Mouse (Mus musculus): ENCODE results near the gene Svs6. TPM values are rescaled to one million over a fixed set of nuclear protein-coding genes. Genes with fewer than 3 reads are reported as not detected.
A peak's percentile ranks its signal among the peaks of the same experiment; 100 is the strongest.
"Not testable (repeated sequence)": the region's sequence is repeated elsewhere in the genome, so short reads cannot be mapped to it uniquely, and the experiment has no call there.

The Svs6 gene
- total RNA-seq (2021), result not detected

GRCm38 (mm10) chr2:164316451-164316850, at the start of gene Svs6:
TSS of gene Svs6 (plus strand) at chr2:164316751.
- intact Hi-C loops (cut with DNase I); DNase-seq (ENCODE audit: low spot score in 2 of 2): not testable (repeated sequence)

GRCm38 (mm10) chr2:164278359-164278758, 38.2 kb upstream of the Svs6 start, which contains the start of gene Svs4:
TSS of gene Svs4 (minus strand) at chr2:164278459.
- intact Hi-C loops (cut with DNase I), result no loop called here
- DNase-seq (ENCODE audit: low spot score in 2 of 2), result no peak

GRCm38 (mm10) chr2:164288968-164289367, 27.6 kb upstream of the Svs6 start, which contains the start of gene Svs3a:
TSS of gene Svs3a (plus strand) at chr2:164289268.
- DNase-seq (ENCODE audit: low spot score in 2 of 2), result not testable (repeated sequence)

GRCm38 (mm10) chr2:164312599-164312998, 4.0 kb upstream of the Svs6 start:
- DNase-seq (ENCODE audit: low spot score in 2 of 2), result peak in 1 of 2 experiments; percentile 6
- intact Hi-C loops (cut with DNase I), result no loop called here

More at GRCm38 (mm10) chr2:164288968-164289367, 27.6 kb upstream of the Svs6 start, which contains the start of gene Svs3a:
- intact Hi-C loops (cut with DNase I), result not testable (repeated sequence)

GRCm38 (mm10) chr2:164315460-164315859, 1.1 kb upstream of the Svs6 start:
- intact Hi-C loops (cut with DNase I); DNase-seq (ENCODE audit: low spot score in 2 of 2): not testable (repeated sequence)

GRCm38 (mm10) chr2:164320983-164321382, 4.4 kb downstream of the Svs6 start:
- intact Hi-C loops (cut with DNase I), result no loop called here
- no peak for DNase-seq (ENCODE audit: low spot score in 2 of 2)

- DNase-seq (ENCODE audit: low spot score in 2 of 2); intact Hi-C loops (cut with DNase I): not testable (repeated sequence)
Measured at GRCm38 (mm10) chr2:164332440-164332839, 15.9 kb downstream of the Svs6 start, which contains the start of gene Svs5. TSS of gene Svs5 (plus strand) at chr2:164332740.

- intact Hi-C loops (cut with DNase I), result loop anchor here (10.0 kb wide), 1 partner anchor 209 kb away; no protein-coding TSS in a partner anchor
Measured at GRCm38 (mm10) chr2:164343732-164344131, 27.2 kb downstream of the Svs6 start.

GRCm38 (mm10) chr2:164347697-164348096, 31.1 kb downstream of the Svs6 start:
- intact Hi-C loops (cut with DNase I), result loop anchor here (10.0 kb wide), 1 partner anchor 213 kb away; no protein-coding TSS in a partner anchor
- DNase-seq (ENCODE audit: low spot score in 2 of 2), result not testable (repeated sequence)

More at GRCm38 (mm10) chr2:164343732-164344131, 27.2 kb downstream of the Svs6 start:
- not testable (repeated sequence) for DNase-seq (ENCODE audit: low spot score in 2 of 2)

- intact Hi-C loops (cut with DNase I), result loop anchor here (10.0 kb wide), 1 partner anchor 214 kb away; no protein-coding TSS in a partner anchor
- no peak for DNase-seq (ENCODE audit: low spot score in 2 of 2)
Measured at GRCm38 (mm10) chr2:164348980-164349379, 32.4 kb downstream of the Svs6 start.

- intact Hi-C loops (cut with DNase I), result no loop called here
Measured at GRCm38 (mm10) chr2:164352697-164353096, 36.1 kb downstream of the Svs6 start.

GRCm38 (mm10) chr2:164353356-164353755, 36.8 kb downstream of the Svs6 start:
- DNase-seq (ENCODE audit: low spot score in 2 of 2), result no peak
- intact Hi-C loops (cut with DNase I), result no loop called here

More at GRCm38 (mm10) chr2:164352697-164353096, 36.1 kb downstream of the Svs6 start:
- no peak for DNase-seq (ENCODE audit: low spot score in 2 of 2)

GRCm38 (mm10) chr2:164356177-164356967, 39.8 kb downstream of the Svs6 start:
- no peak for DNase-seq (ENCODE audit: low spot score in 2 of 2)
- intact Hi-C loops (cut with DNase I), result no loop called here

- intact Hi-C loops (cut with DNase I), result no loop called here
- no peak for DNase-seq (ENCODE audit: low spot score in 2 of 2)
Measured at GRCm38 (mm10) chr2:164358373-164358772, 41.8 kb downstream of the Svs6 start.

GRCm38 (mm10) chr2:164359031-164359430, 42.5 kb downstream of the Svs6 start:
- no peak for DNase-seq (ENCODE audit: low spot score in 2 of 2)
- intact Hi-C loops (cut with DNase I), result no loop called here

GRCm38 (mm10) chr2:164359668-164360067, 43.1 kb downstream of the Svs6 start:
- intact Hi-C loops (cut with DNase I), result no loop called here
- DNase-seq (ENCODE audit: low spot score in 2 of 2), result no peak

GRCm38 (mm10) chr2:164360974-164361657, 44.6 kb downstream of the Svs6 start:
- no peak for DNase-seq (ENCODE audit: low spot score in 2 of 2)
- intact Hi-C loops (cut with DNase I), result no loop called here

GRCm38 (mm10) chr2:164366947-164367346, 50.4 kb downstream of the Svs6 start:
- no peak for DNase-seq (ENCODE audit: low spot score in 2 of 2)
- intact Hi-C loops (cut with DNase I), result no loop called here
